Mouse (Mus musculus): ENCODE results near the gene Capza1.

GRCm38 (mm10) chr3:104785284-104785683, 79.0 kb downstream of the Capza1 start:
- TF ChIP-seq CTCF (IDR thresholded peaks at IDR 0.05; ENCODE audit: borderline replicate concordance, control insufficient read depth, extremely low read depth, insufficient read depth, low read length, poor library complexity): no peak
- TF ChIP-seq POLR2A (IDR thresholded peaks at IDR 0.05; ENCODE audit: control insufficient read depth, extremely low read depth, insufficient read depth, low read length, poor library complexity): no peak
